Mouse (Mus musculus): ENCODE data around the gene Zfp143.
A peak's percentile ranks its signal among the peaks of the same experiment; 100 is the strongest.
"Not testable (repeated sequence)": the region's sequence is repeated elsewhere in the genome, so short reads cannot be mapped to it uniquely, and the experiment has no call there.

Zfp143 gene

GRCm38 (mm10) chr7:110096332-110096731 lies 35.3 kb downstream of the Zfp143 start:
- no peak for DNase-seq (ENCODE audit: low spot score in 2 of 2)

- DNase-seq (ENCODE audit: low spot score in 2 of 2), result no peak
These were observed 36.2 kb downstream of the Zfp143 start for GRCm38 (mm10) chr7:110097106-110097793.

DNA sequence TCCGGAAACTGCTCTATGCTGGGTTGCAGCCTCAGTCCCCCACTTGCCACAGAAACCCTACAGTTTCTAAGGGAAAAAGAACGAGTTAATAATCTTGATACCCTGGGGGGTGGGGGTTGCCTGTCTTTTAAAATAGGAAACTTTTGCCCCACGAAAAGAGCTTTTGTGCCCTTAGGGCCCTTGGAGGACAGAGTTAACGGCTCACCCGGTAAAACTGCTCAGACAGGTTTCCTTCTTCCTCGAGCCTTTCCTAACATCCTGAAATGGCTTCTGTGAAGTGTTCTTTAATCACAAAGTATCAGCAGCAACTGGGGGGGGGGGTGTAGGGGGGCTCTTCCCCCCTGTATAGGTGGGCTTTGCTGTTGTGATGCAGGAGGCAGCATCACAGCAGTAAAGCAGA lies 39.8 kb downstream of the Zfp143 start:
- no peak for DNase-seq (ENCODE audit: low spot score in 2 of 2)

GRCm38 (mm10) chr7:110101266-110101665 lies 40.2 kb downstream of the Zfp143 start:
- DNase-seq (ENCODE audit: low spot score in 2 of 2), result no peak

GRCm38 (mm10) chr7:110105041-110105440 lies 44.0 kb downstream of the Zfp143 start:
- DNase-seq (ENCODE audit: low spot score in 2 of 2), result no peak

- no peak for DNase-seq (ENCODE audit: low spot score in 2 of 2)
These were observed 45.6 kb downstream of the Zfp143 start for GRCm38 (mm10) chr7:110106633-110107032.

DNA sequence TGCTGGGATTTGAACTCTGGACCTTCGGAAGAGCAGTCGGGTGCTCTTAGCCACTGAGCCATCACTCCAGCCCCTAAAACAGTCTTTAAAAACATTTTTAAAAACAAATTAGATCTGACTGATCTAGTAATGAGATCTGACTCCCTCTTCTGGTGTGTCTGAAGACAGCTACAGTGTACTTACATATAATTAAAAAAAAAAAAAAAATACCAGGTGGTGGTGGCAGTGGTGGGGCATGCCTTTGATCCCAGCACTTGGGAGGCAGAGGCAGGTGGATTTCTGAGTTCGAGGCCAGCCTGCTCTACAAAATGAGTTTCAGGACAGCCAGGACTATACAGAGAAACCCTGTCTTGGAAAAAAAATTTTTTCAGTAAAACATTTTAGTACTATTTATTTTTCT lies 47.5 kb downstream of the Zfp143 start:
- not testable (repeated sequence) for DNase-seq (ENCODE audit: low spot score in 2 of 2)

DNA sequence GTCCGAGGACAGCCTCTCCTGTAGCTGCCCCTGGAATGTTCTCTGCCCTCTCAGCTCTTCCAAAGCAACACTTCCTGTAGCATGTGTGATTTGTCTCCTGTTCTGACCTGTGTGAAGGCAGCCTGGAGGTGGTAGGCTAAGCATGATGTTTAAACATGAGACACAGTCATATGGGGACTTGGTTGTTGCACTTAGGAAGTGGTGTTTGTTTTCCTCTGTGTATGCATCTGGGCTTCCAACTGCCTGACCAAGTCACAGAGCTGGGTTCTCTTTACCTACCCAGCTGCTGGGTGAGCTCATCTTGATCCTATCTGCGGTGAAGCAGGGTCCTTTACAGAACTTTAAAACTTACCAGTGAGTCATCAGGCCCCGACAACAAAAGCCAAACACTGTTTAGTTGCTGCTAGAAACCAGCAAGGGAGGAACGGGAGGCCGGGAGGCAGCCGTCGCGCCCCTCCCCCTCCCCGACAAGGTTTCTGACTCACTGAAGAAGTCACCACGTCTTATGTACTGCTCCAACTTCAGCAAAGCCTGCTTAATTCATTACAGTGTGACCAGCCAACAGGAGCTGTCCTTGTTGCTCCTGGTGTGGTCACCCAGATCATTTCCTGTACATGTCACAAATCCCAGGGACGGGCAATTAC lies 48.1 kb downstream of the Zfp143 start:
- DNase-seq (ENCODE audit: low spot score in 2 of 2), result peak in 1 of 2 experiments; percentile 24

DNA sequence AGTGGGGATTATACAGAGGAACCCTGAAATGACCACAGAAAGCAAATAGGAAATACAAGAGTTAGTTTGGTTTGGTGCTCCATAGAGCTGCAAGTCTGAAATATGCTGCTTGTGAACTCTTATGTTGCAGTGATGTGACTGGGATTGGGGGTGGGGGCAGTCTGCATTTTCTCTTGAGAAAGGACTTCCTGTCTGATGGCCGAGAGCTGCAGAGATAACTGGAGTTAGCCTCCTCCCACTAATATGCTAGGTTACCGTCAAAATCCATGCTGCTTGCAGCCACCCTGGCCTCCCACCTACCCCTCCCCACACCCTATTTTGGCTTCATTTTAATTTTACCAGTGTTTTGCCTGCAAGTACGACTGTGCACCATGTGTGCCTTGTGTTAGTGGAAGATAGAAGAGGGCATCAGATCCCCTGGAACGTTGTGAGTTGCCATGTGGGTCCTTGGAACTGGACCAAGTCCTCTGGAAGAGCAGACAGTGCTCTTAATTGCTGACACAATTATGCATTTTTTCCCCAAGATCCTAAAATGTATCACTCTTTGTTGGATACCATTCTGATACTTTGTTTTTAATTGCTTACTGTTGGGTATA lies 49.1 kb downstream of the Zfp143 start:
- DNase-seq (ENCODE audit: low spot score in 2 of 2), result no peak

DNA sequence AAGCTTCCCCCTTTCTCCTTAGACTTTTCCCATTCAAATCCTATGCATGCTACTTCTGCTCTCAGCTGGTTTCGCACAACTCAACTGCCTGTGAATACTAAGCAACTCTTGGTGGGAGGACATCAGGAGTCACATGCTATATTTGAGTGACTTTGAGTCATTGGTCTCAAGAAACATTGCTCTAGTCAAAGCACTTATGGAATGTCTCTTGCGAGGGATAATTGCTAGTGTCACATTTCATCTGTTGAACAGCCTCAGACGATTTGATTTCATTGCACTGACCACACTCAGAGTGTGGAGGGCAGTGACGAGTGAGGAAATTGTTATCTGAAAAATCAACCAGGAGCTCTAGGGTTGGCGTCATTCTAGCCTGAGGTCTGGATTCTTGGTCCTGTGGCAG lies 53.7 kb downstream of the Zfp143 start:
- no peak for DNase-seq (ENCODE audit: low spot score in 2 of 2)

DNA sequence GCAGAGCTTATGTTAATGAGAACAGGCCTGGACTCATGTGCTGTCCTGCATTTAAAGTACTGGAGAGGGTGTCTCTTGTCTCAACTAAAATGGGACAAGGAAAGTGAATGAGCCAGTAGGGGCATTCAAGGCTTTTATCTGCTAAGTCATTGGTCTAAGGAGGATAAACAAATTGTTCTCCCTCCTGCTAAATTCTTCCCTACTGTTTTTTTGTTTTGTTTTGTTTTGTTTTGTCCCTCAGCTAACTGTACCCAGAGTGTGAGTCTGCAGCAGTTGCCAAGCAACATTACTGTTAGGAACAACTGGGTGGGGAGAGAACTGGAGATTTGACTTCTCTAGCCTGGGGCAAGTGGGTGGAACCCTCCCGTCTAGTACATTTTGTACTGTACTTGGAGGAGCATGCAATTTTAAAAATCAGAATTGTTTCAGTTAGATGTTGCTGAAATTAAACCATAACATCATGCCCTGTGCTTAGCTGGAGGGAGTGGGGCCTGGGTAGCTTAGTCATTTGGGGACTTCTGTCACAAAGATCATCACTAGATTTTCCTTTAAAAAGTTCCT lies 55.8 kb downstream of the Zfp143 start:
- DNase-seq (ENCODE audit: low spot score in 2 of 2), result no peak

- DNase-seq (ENCODE audit: low spot score in 2 of 2), result no peak
These were observed 57.4 kb downstream of the Zfp143 start for GRCm38 (mm10) chr7:110118448-110118847.

DNA sequence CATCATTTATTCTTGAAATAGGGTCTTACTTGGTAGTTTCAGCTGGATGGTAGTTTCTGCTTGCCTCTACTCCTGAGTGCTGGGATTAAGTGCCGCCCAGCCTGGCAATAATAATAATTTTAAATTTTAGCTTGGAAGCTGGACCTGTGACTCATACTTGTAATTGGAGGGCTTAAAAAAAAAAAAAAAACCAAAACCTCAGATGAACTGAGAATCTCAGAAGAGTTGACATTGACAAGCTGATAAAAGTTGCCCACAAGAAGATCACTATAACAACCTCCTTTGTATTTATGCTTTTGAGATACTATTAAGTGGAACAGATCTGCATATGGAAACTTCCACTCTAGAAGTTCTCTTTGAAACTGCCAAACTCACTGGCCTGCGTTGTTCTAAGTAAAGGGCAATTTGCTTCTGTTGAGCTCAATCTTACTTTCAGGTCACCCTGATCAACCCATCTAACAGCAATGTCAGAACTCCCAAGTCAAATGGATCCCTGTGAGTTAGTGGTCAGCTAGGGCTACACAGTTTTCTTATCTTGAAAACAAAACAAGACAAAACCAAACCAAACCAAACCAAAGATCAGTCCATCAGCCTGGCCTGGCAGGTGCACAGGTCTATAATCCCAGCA lies 59.3 kb downstream of the Zfp143 start:
- DNase-seq (ENCODE audit: low spot score in 2 of 2), result no peak

GRCm38 (mm10) chr7:110121162-110121515 lies 60.1 kb downstream of the Zfp143 start:
- DNase-seq (ENCODE audit: low spot score in 2 of 2), result no peak

DNA sequence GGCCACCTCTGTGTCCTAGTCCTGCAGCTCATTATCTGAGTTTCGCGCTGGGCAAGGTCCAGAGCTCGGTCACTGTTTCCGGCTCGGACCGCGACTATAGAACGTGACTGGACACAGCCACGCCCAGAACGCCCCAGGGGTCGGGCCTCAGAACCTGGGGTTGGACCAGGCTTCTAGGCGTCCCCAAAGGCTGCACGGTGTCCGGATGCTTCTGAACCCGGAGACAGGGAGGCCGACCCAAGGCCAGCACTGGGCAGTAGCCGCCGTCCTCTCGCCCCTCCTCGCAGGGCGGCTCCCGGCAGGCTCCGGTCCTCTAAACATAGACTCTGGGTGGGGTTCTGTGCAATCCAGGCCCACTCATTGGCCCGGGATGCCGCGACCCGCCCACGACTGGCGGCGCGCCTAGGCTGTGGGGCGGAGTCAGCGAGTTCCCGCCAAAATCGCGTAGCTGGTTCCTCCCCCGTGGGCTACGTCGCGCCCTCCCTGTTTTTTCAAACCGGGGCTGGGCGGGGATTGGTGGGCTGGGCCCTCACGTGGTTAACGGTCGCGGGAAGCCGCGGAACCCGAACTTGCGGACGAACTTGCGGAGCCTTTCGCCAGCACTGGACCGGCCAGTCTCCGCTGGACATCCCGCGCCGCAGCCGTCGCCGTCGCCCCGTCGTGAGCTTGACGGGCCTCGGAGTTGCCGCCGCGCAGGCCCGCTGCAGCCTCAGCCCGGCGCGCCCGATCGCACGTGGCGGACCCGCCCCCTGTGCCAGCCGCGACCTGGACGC lies 60.7 kb downstream of the Zfp143 start, which contains the start of gene Wee1:
Wee1 (plus strand) TSS at position 531 of the 773 bp plus-strand sequence.
- DNase-seq (ENCODE audit: low spot score in 2 of 2), result peak; percentile 94 to 98

GRCm38 (mm10) chr7:110122289-110122564 lies 61.2 kb downstream of the Zfp143 start:
- peak in 1 of 2 experiments; percentile 59 for DNase-seq (ENCODE audit: low spot score in 2 of 2)

- DNase-seq (ENCODE audit: low spot score in 2 of 2), result peak in 1 of 2 experiments; percentile 34
These were observed 61.8 kb downstream of the Zfp143 start for GRCm38 (mm10) chr7:110122565-110123422.

- DNase-seq (ENCODE audit: low spot score in 2 of 2), result no peak
These were observed 63.0 kb downstream of the Zfp143 start for GRCm38 (mm10) chr7:110123844-110124555.

- DNase-seq (ENCODE audit: low spot score in 2 of 2), result no peak
These were observed 67.5 kb downstream of the Zfp143 start for GRCm38 (mm10) chr7:110128566-110128965.

DNA sequence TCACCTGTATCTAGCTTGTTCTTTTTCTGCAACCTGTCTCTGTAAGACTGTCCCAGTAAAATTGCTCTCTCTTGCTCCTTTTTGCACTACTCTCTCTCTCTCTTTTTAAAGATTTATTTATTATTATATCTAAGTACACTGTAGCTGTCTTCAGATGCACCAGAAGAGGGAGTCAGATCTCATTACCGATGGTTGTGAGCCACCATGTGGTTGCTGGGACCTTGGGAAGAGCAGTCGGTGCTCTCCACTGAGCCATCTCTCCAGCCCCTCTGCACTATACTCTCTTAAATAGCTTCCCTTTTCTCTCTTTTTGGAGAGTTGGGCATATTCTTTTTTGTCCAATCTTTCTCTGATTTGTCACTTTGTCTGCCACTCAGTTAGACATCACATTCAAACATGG lies 71.3 kb downstream of the Zfp143 start:
- DNase-seq (ENCODE audit: low spot score in 2 of 2), result not testable (repeated sequence)
